Mouse (Mus musculus): Measurements from ENCODE around the gene Glis3.

Glis3 gene

GRCm38 (mm10) chr19:28274501-28274900 lies 405.4 kb downstream of the Glis3 start:
- no peaks in the 10 kb centered on the region for H3K27me3 ChIP-seq (ENCODE audit: control insufficient read depth, insufficient read depth, low read length, poor library complexity, severe bottlenecking)
- no peaks in the 10 kb centered on the region for H3K36me3 ChIP-seq (ENCODE audit: control insufficient read depth, insufficient read depth, low read length, poor library complexity, severe bottlenecking)
- DNase-seq (ENCODE audit: low read depth, low spot score) = no peak

DNA sequence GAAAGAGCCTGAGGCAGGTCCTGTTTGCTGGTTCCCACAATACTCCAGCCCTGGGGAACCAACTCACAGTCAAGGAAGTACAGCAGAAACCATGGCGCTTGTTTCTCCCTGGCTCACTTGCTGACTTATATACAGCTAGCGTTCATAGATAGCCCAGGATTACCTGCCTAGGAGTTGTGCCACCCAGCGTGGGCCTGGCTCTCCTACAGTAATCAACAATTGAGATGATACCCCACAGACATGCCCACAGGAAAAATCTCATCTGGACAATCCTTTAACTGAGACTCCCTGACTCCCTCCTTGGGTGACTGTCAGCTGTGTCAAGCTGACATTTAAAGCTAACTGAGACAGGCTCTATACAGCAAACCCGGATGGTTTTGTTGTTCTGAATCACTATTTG lies 405.9 kb downstream of the Glis3 start:
- no peak for DNase-seq (ENCODE audit: low read depth, low spot score)
- Histone ChIP-seq H3K36me3 (ENCODE audit: control insufficient read depth, insufficient read depth, low read length, poor library complexity, severe bottlenecking) (no peaks in the 10 kb centered on the region), H3K27me3 (ENCODE audit: control insufficient read depth, insufficient read depth, low read length, poor library complexity, severe bottlenecking) (no peaks in the 10 kb centered on the region)

GRCm38 (mm10) chr19:28266850-28267249 lies 413.0 kb downstream of the Glis3 start:
- DNase-seq (ENCODE audit: low read depth, low spot score) = no peak
- no peaks in the 10 kb centered on the region for H3K27me3 ChIP-seq (ENCODE audit: control insufficient read depth, insufficient read depth, low read length, poor library complexity, severe bottlenecking)
- H3K36me3 ChIP-seq (ENCODE audit: control insufficient read depth, insufficient read depth, low read length, poor library complexity, severe bottlenecking) = no peaks in the 10 kb centered on the region

GRCm38 (mm10) chr19:28265776-28266175 lies 414.1 kb downstream of the Glis3 start:
- DNase-seq (ENCODE audit: low read depth, low spot score) = no peak
- Histone ChIP-seq H3K27me3 (ENCODE audit: control insufficient read depth, insufficient read depth, low read length, poor library complexity, severe bottlenecking) (no peaks in the 10 kb centered on the region), H3K36me3 (ENCODE audit: control insufficient read depth, insufficient read depth, low read length, poor library complexity, severe bottlenecking) (no peaks in the 10 kb centered on the region)

DNA sequence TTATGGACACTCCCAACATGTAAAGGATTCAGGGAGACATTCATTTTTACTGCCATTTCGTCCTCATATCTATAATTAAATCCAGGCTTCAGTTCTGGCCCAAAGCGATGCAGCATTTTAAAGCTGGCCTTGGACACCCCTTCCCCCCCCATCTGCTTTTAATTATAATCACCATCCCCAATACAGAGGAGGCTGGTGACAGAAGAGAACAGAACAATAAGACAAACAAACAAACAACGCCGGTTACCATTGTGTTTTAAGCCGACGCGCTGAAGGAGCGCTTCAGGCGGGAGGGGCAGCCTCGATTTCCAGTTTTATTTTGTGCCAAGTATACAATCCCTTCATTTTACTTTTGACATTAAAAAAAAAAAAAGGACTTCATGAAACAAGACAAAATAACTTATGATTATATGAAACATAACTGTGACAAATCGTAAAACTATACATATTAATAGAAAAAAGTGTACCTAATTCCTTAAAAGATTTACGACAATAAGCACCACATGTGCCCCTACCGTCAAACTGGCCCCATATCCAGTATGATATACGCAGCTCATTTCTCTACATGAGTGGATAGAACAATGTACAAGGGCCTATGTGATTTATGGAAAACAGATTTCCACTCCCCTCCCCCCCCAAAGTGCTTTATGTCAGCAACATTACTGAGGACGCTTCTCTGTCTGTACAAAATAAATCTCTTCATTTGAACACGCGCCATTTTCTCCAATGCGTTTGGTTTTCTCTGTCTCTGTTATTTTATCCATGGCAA lies 420.8 kb downstream of the Glis3 start:
- no peak for DNase-seq (ENCODE audit: low read depth, low spot score)
- no peaks in the 10 kb centered on the region for H3K27me3 ChIP-seq (ENCODE audit: control insufficient read depth, insufficient read depth, low read length, poor library complexity, severe bottlenecking)
- no peaks in the 10 kb centered on the region for H3K36me3 ChIP-seq (ENCODE audit: control insufficient read depth, insufficient read depth, low read length, poor library complexity, severe bottlenecking)

- H3K36me3 ChIP-seq (ENCODE audit: control insufficient read depth, insufficient read depth, low read length, poor library complexity, severe bottlenecking) = no peaks in the 10 kb centered on the region
- DNase-seq (ENCODE audit: low read depth, low spot score) = no peak
Measured at GRCm38 (mm10) chr19:28258480-28258879, 421.4 kb downstream of the Glis3 start.

DNA sequence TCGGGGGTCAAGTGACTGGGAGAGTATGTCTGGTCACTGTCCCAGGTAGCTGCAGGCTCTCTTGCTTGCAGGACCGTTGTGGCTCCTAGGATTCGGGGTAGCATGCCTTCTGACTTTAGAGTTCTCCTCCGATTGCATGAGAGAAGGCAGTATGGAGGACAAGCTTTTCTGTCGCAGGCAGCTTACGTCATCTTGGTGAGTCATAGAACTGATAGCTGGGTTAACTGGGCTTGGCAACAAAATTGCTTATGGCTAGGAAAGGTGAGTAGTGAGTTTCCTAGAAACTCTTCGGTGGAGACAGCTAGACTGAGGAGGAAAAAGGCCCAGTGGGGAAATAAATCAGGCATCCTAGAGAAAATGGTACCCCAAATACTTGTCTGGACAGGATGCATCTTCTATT lies 432.5 kb downstream of the Glis3 start:
- Histone ChIP-seq H3K27me3 (ENCODE audit: control insufficient read depth, insufficient read depth, low read length, poor library complexity, severe bottlenecking) (no peaks in the 10 kb centered on the region), H3K36me3 (ENCODE audit: control insufficient read depth, insufficient read depth, low read length, poor library complexity, severe bottlenecking) (no peaks in the 10 kb centered on the region)
- DNase-seq (ENCODE audit: low read depth, low spot score) = no peak

More at GRCm38 (mm10) chr19:28258480-28258879, 421.4 kb downstream of the Glis3 start:
- H3K27me3 ChIP-seq (ENCODE audit: control insufficient read depth, insufficient read depth, low read length, poor library complexity, severe bottlenecking) = no peaks in the 10 kb centered on the region

DNA sequence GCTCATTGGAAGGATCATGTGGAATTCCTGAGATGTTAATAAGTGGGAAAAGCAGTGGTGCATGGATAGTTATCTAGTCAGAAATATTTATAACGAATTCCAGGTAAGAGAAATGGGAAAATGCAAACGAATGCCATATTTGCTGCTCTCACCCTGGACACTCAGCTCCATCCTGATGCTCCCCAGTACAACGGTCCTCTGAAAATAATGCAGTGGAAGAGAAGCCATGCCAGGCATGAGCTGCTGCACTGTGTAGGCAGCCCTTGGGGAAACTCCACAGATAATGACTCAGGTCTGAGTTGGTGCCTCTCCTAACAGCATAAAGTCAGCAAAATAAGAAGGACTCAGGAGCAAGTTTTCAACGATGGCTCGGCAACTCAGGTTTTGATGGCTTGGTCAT lies 433.7 kb downstream of the Glis3 start:
- no peak for DNase-seq (ENCODE audit: low read depth, low spot score)
- H3K27me3 ChIP-seq (ENCODE audit: control insufficient read depth, insufficient read depth, low read length, poor library complexity, severe bottlenecking) = no peaks in the 10 kb centered on the region
- H3K36me3 ChIP-seq (ENCODE audit: control insufficient read depth, insufficient read depth, low read length, poor library complexity, severe bottlenecking) = no peaks in the 10 kb centered on the region

DNA sequence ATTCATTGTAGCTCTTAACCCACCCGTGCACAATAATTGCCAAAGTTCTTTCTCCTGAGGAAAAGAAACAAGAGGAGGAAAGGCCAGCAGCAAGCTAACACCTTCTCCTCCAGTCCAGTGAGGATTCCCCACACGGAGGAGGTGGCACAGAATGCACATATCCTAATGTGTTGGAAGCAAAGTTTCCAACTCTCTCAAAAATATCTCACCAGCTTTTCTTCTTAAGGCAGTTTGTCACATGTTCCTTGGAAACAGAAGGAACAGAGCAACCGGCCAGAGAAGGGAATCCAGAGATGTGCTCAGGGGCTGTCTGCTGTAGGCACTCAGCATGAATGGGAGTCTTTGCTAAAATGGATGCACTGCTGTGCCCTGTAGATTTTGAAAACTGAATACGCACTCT lies 441.8 kb downstream of the Glis3 start:
- no peaks in the 10 kb centered on the region for H3K36me3 ChIP-seq (ENCODE audit: control insufficient read depth, insufficient read depth, low read length, poor library complexity, severe bottlenecking)
- DNase-seq (ENCODE audit: low read depth, low spot score) = no peak
- no peaks in the 10 kb centered on the region for H3K27me3 ChIP-seq (ENCODE audit: control insufficient read depth, insufficient read depth, low read length, poor library complexity, severe bottlenecking)

DNA sequence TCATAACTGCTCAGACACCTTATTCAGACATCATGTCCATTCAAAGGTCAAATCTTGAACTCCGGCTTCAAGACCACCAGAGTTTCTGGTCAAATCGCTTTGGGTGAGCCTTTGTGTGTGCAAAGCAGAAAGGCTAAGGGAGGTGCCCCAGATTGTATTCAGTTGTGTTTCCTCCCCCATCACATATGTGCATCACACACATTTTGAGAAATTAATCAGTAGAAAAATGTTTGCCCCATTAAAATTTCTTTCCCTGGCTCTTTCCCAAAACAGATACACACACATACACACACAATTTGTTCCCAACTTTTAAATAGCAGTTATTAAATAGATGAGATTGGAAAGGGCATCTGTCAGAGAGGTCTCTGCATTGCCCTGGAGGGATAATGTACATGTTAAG lies 442.3 kb downstream of the Glis3 start:
- Histone ChIP-seq H3K36me3 (ENCODE audit: control insufficient read depth, insufficient read depth, low read length, poor library complexity, severe bottlenecking) (no peaks in the 10 kb centered on the region), H3K27me3 (ENCODE audit: control insufficient read depth, insufficient read depth, low read length, poor library complexity, severe bottlenecking) (no peaks in the 10 kb centered on the region)
- no peak for DNase-seq (ENCODE audit: low read depth, low spot score)

DNA sequence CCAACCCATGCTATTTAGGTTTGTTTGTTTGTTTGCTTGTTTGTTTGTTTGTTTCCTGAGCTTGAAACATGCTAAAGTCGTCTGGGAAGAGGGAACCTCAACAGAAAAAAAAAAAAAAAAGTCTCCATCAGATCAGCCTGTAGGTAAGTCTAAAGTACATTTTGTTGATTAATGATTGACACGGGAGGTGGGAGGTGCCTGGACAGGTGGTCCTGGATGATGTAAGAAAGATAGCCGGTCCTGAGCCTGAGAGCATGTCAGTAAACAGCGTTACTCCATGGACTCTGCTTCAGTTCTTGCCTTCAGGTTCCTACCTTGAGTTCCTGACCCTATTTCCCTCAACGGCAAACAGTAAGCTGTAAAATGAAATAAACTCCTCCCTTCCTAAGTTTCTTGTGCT lies 444.3 kb downstream of the Glis3 start:
- H3K36me3 ChIP-seq (ENCODE audit: control insufficient read depth, insufficient read depth, low read length, poor library complexity, severe bottlenecking) = no peaks in the 10 kb centered on the region
- no peak for DNase-seq (ENCODE audit: low read depth, low spot score)
- no peaks in the 10 kb centered on the region for H3K27me3 ChIP-seq (ENCODE audit: control insufficient read depth, insufficient read depth, low read length, poor library complexity, severe bottlenecking)

DNA sequence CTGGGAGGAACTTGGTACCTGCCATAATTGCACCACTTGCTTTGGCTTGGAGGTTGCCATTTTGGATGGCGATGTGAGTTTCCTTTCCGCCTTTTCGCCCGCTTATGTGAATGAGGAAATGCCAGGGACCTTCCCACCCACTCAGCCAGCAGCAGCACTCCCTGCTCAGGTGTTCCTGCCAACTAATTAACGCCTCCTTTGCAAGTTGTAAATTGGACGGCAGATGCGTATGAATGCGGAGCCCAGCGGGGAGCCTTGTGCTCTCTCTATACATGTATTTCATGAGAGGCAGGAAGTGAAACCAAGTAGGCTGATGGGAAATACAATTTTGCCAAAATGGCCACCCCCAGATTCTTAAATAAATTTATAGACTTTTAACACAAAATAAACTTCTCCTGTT lies 444.8 kb downstream of the Glis3 start:
- Histone ChIP-seq H3K27me3 (ENCODE audit: control insufficient read depth, insufficient read depth, low read length, poor library complexity, severe bottlenecking) (no peaks in the 10 kb centered on the region), H3K36me3 (ENCODE audit: control insufficient read depth, insufficient read depth, low read length, poor library complexity, severe bottlenecking) (no peaks in the 10 kb centered on the region)
- DNase-seq (ENCODE audit: low read depth, low spot score) = no peak

GRCm38 (mm10) chr19:28234676-28235075 lies 445.2 kb downstream of the Glis3 start:
- Histone ChIP-seq H3K36me3 (ENCODE audit: control insufficient read depth, insufficient read depth, low read length, poor library complexity, severe bottlenecking) (no peaks in the 10 kb centered on the region), H3K27me3 (ENCODE audit: control insufficient read depth, insufficient read depth, low read length, poor library complexity, severe bottlenecking) (no peaks in the 10 kb centered on the region)
- DNase-seq (ENCODE audit: low read depth, low spot score) = no peak

DNA sequence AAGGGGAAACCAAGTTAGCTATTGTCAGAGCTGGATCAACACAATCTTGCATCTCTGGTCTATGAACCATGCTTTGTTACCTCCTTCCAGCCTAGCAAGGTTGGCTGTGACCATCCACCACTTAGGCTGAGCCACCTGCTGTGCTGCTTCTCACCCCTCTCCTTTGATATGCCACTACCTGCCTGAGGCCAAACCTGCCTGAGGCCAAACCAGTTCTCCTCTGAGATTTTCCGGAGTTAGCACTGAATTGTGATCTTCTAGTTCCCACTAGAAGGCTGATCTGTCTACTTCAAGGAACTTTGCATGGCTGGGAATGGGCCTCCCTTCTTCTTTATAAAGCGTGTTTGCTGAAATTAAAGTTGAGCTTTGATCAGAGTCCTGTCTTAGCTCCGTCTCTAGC lies 448.4 kb downstream of the Glis3 start:
- no peak for DNase-seq (ENCODE audit: low read depth, low spot score)
- no peaks in the 10 kb centered on the region for H3K27me3 ChIP-seq (ENCODE audit: control insufficient read depth, insufficient read depth, low read length, poor library complexity, severe bottlenecking)
- no peaks in the 10 kb centered on the region for H3K36me3 ChIP-seq (ENCODE audit: control insufficient read depth, insufficient read depth, low read length, poor library complexity, severe bottlenecking)

DNA sequence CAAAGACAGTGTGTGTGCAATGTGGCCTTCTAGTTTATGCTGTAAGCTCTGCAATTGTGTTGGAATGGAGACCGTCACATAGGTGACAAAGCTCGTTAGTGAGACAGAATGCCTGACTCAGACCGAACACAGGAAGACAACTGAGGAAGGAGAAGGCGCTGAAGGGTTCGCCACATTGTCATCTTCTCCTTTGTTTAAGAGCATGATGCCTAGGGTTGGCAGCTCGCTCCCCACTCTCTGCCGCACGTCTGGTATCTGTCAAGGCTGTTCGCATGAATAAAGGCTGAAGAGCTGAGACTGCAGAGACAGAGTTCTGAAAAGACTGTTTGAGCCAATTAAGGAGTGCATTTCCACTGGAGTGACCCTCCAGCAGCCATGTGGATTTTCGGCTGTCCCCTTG lies 452.4 kb downstream of the Glis3 start:
- no peaks in the 10 kb centered on the region for H3K27me3 ChIP-seq (ENCODE audit: control insufficient read depth, insufficient read depth, low read length, poor library complexity, severe bottlenecking)
- H3K36me3 ChIP-seq (ENCODE audit: control insufficient read depth, insufficient read depth, low read length, poor library complexity, severe bottlenecking) = no peaks in the 10 kb centered on the region
- no peak for DNase-seq (ENCODE audit: low read depth, low spot score)

- no peak for DNase-seq (ENCODE audit: low read depth, low spot score)
- no peaks in the 10 kb centered on the region for H3K36me3 ChIP-seq (ENCODE audit: control insufficient read depth, insufficient read depth, low read length, poor library complexity, severe bottlenecking)
- H3K27me3 ChIP-seq (ENCODE audit: control insufficient read depth, insufficient read depth, low read length, poor library complexity, severe bottlenecking) = no peaks in the 10 kb centered on the region
Measured at GRCm38 (mm10) chr19:28225651-28226050, 454.2 kb downstream of the Glis3 start.
